Mouse (Mus musculus) thymus, adult 2 months (tissue): ENCODE measurements around the gene Gh.

Experiments used
- CTCF ChIP-seq: fragments of 200-500 bp; IDR thresholded peaks from 2 replicates; pipeline ENCODE4 v1.5.1; 2012; ENCODE audit warnings: mild to moderate bottlenecking, control low read depth, low read length, moderate library complexity, borderline replicate concordance; ENCODE audit not compliant: control insufficient read depth, poor library complexity, insufficient read depth; ENCODE audit errors: extremely low read depth
- POLR2A ChIP-seq: fragments of 200-500 bp; IDR thresholded peaks from 2 replicates; pipeline ENCODE4 v1.6.1; 2012; ENCODE audit warnings: mild to moderate bottlenecking, low read length, control low read depth, moderate library complexity; ENCODE audit not compliant: control insufficient read depth, poor library complexity, insufficient read depth; ENCODE audit errors: extremely low read depth

- TF ChIP-seq CTCF (no peak), POLR2A (no peak)
These were observed 28.0 kb upstream of the Gh start for GRCm38 (mm10) chr11:106329682-106330081.
